Mouse (Mus musculus) heart, postnatal 4 days (tissue): ENCODE data around the gene Adamts18. TPM values are rescaled to one million over a fixed set of nuclear protein-coding genes. Genes with fewer than 3 reads are reported as not detected.
A peak's percentile ranks its signal among the peaks of the same experiment; 100 is the strongest.

Experiments
- DNase-seq: peaks from one replicate; pipeline ENCODE4 v3.0.0; 2021
- total RNA-seq, 2 experiments: library from RNA; stranded (reverse); gene quantifications; 2 replicates each; pipeline ENCODE4 v1.2.3; 2021

Gene Adamts18
- total RNA-seq, result under 1 TPM; 0.12 to 0.20 TPM

DNA sequence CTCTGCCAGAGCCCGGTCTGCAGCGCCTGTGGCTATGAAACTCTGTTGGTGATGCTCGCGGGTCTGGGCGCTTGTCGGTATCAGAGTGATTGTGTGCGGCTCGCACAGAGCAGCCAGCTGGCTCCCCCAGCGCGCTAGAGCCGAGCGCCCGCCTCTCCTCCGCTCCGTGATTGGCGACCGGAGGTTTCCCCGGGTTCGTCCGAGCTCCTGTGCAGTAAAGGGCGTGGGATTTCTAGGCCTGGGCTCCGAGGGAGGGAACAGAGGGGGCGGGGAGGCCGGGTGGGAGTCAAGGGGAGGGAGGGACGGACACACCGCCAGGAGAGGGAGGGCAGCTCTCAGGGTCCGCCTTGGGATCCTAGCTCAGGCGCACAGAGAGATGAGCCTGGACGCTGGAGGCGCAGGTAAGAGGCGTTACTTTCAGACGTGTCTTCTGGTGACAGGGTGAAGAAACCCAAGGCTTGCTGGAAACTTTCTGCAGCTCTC, at the start of gene Adamts18:
TSS of gene Adamts18 (minus strand) at position 86 of the 483 bp plus-strand sequence.
- DNase-seq, result peak; percentile 19

DNA sequence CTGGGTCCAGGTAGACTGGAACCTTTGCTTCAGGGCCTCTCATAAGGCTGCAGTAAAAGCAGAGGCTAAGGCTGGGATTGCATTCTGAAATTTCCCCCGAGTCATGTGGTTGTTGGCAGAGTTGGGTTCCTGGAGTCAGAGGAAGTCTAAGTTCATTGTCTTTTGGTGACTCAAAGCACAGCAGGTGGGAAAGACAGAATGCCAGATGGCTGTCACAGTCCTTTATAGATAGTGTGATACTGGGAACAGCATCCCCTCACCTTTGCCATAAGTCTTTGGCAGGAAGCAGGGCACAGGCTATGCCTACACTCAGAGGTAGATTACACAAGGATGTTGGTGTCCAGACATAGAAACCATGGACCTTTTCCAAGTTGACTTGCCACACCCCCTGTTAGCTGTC, 47.9 kb upstream of the Adamts18 start:
- no peak for DNase-seq

DNA sequence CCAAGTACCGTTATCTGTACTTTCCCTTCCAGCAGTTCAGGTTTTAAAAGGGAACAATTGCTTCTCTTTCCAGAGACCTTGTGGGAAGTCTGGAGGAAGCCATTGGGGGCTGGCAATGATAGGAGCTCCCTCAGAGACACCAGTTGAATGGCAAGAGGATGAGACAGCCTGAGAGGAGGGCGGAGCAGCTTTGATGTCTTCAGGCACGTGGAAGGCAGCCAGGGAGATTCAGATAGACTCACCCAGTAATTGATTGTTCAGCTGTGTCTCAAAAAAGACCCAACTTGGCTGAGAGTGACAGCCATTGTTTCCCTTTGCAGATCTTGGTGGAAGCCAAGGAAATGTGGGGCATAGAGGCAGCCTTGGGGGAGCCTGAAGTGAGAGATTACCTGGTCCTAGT, 42.8 kb upstream of the Adamts18 start:
- DNase-seq, result peak; percentile 9

DNA sequence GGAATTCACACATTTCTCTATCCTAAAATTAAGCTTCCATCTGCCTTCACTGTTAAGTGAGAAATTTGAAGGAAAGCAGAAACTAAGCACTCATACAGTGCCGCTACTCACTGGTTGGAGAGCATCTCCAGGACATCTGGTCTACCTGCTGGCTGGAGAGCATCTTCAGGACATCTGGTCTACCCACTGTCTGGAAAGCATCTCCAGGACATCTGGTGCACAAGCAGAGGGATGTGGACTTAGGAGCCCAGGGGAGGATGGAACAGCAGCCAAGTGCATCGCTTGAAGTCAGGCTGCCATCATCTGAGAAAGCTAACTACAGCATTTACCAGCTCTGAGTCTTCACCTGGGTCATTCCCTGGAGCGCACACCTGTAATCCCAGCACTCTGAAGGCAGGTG, 38.0 kb upstream of the Adamts18 start:
- DNase-seq, result no peak

DNA sequence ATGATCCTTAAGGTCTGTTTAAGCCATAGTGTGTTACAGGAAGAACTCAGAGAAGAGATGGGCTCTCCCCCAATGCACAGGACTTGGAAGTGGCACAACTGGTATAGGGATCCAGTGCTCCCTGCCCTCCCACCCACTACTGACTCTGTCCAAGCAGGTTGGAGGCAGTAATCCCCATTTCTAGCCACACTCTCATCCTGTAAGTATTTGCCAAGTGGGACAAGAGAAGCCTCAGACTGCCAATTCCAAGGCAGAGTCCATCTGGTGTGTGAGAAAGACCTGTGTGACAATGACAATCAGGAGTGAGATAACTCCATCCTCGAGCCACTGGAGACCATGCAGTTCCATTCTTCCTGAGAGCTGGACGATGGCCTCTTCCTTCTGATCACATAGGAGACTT, 36.6 kb upstream of the Adamts18 start:
- DNase-seq, result no peak

DNA sequence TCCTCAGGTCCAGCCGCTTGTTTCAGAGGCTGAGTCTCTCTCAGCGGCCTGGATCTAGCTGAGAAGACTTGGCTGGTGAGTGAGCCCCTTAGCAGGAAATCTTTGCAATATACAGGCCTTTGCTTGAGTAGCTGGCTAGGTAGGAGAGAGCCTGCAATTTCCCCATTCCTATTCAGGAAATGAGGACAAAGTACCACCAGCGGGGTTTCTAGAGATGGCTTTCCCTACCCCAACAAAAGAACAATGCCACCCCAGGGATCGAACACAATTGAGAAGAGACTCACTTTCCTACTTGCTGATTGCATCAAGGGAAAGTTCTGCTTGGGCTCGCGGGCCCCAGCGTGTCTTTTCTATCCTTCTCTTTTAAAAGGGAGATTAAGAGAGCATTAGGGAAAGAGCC, 35.5 kb upstream of the Adamts18 start:
- no peak for DNase-seq

DNA sequence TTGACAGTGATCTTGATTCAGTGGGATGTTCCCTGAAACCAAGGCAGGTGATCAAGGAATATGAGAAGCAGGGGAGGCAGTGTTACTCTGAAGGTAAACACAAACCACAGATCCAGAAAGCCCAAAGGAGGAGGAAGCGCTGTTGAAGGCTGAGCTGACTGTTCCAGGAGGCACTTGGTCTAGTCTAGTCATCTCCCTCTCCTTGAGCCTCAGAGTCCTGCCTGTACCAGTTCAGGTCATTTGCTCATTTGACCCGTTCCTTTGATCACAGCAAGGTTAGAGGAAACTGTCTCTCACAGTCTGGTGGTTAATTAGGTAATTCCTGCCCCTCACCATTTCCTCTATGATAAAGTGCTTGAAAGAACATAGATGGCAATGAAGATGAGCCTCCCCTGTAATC, 34.0 kb upstream of the Adamts18 start:
- DNase-seq, result no peak

DNA sequence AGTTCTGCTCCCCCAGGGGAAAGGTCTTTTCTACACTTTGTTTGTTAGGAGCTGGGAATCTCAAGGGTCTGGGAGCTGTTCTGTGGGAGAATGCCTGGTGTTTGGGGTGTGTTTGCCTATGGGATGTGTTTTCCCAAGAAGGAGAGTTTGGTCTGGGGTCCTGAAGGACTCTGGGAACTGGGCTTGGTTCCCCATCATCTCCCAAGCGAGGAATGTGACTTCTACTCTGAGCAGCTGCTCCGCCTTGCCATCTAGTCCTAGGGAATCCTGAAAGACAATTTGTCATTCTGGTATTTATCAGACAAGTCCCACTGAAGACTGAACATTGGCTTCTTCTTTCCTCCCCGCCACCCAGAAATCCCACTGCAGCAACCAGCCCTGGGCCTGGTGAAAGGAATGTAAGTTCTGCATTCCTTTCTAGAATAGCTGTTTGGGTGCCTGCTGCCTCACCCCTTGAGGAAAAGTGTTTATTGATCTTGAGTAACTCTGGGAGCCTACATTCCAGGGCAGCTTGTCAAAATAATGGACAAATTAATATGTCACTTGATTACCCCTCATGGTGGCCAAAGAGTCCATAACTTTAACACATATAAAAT, 30.0 kb upstream of the Adamts18 start:
- DNase-seq, result no peak

DNA sequence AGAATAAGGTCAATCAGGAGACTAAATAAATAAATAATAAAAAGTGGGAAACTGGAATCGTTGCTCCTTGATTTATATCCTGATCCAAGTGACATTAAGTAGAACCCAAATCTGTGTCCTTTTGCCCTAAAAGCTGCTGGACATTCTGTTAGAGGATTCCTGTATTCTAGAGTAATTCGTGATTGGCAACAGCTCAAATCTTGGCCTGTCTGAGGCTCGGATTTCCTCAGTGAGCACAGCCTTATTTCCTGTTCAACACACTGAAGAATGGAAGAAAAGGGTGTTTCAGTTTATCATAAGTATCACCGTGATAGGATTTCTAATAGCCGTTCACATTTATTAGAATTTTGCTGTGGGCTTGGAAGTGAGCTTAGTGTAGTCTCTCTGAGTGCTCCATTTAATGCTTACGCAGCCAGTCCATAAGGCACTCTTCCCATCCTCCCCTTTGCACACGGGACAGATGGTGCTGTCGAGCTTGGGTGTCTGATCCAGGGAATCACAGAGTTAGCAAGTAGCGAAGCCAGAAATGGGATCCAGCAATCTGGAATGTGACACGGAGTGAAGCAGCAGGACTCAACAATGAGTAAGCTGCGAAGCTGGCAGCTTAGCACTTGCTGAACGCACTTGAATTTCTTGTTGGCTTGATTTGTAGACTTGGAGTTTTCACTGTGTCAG, 25.0 kb upstream of the Adamts18 start:
- peak; percentile 11 for DNase-seq

DNA sequence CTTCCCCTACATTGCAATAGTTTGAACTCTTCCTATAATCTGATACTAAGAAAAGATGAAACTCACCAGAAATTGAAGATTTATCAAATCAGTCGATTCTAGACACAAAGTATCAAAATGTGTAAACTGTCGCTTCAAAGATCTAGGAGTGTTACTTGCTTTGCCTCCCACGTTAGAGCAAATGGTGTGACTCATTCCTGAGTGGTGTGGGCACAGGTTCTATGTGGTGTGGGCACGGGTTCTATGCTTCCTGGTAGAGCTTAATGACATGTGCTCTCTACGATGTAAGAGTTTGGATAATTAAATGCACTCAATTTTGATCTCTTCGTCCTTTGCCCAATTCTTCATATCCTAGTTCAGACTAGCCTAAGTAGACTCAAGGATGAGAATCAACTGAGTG, 23.9 kb upstream of the Adamts18 start:
- DNase-seq, result no peak

DNA sequence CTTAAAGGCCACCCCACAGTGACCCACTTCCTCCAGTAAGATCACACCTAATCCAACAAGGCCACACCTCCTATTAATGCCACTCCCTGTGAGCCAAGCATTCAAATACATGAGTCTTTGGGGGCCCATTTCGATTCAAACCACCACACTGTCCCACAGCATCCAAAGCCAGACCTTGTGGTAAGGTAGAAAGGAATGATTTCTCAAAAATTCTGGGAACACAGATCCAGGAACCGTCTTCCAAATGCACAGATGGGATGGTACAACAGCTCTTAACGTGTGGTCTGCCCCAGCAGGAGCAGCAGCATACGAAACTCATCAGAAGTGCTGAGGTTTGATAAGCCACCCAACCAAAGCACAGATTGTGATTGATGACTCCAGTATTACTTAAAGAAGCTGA, 18.0 kb upstream of the Adamts18 start:
- DNase-seq, result no peak

DNA sequence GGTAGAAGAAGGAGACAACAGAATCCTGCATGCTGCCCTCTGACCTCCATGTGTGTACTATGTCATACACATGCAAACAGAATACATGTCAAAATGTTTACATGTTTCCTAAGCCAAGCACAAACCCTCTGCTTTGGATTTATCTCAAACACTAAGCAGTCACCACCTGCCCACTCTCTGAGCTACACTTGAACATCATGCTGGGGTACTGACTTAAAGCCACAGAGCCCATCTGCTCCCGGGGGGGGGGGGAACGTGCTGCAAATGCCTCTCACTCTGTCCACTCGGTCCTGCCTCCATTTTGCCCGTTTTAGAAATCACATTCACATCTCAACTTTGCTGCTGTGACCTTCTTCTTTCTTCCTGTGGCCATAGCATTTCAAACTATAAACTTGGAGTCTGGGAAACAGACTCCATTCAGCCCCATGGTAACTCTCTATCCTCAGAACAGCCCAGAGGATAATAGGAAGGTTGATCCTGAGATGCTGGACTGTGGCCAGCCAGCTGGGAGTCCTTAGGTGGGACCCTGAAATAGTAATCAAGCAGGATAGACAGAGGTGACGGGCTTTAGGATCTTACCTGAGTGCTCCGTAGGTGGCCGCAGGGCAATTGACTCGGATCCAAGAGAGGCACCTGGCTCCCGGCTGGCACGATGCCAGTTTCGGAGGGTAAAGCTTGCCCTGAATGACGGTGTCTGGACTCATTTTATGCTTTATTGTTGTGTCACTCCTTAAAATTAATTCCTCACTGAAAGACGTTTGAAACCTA, 17.0 kb upstream of the Adamts18 start:
- no peak for DNase-seq

DNA sequence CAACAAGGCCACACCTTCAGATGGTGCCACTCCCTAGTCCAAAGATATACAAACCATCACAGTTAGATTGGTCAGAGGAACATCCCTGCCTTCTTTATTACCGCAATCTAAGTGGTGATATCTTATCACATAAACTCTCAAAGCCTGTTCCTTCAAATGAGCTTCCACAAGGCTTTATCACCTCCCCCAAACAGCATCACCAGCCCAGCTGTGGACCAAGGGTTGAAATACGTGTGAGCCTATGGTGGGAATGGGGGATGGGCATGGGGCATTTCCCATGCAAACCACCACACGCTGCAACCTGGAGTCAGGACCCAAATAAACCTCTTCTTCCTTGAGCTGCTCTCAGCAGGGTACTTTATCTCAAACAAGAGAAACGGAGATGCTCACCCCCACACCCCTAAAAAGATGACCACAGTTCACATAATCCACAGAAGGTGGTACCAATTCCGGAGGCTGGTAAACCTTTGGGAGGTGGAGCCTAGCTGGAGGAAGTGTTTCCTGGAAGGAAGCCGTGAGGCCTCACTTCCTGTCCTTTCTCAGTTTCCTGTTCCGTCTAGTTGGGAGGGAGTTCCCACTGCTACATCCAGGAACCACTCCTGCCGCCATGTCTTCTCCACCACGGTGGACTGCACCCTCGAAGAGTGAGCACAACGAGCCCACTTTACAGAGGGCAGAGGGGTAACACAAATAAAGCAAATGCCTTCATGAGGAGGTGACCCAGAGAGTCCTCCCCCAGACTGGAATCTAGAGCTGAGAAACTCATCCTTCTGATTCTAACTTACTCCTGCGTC, 11.5 kb upstream of the Adamts18 start:
- DNase-seq, result no peak

DNA sequence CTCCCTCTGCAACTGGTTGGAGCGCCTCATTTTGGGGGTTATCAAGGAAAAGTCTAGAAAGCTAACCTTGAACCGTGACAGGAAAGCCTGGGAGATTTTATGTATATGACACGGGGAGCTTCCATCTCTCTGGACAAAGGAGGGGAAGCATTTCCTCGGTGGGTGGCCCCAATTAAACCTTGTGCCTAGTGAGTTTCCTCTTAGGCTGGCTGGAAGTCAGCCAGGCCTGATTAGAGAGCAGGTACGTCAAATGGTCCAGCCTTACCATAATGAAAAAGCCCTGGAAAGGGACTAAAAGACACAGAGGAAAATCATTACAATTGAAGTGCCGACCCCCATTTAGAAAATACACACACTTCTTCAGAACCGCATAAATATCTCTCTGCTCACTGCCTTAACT, 10.3 kb upstream of the Adamts18 start:
- DNase-seq, result no peak

DNA sequence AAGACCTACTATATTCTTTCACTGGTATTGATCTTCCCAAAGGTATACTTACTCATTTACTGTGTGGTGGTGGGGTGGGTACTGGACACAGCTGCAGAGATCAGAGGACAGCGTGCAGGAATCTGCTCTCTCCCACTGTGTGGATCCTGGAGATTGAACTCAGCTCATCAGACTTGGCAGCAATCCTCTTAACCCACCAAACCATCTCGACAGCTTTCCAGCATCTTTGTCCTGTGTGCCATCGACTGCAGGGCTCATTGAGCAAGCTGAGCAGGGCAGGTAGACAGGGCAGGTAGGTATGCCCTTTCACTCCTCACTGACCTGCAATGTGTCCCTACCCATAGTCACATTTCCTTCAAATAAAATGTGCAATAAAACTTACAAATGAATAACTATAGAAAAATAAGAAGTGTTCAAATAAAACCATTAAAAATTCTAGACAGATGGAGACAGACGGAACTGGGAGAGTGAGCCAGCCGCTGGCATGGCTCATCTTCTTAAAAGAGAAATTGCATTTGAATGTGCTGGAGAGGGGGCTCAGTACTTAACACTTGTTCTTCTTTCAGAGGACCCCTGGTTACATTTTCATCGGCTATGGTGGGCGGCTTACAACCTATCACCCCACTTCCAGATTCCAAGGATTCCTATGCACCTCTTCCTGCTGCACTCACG, 6.2 kb upstream of the Adamts18 start:
- no peak for DNase-seq

DNA sequence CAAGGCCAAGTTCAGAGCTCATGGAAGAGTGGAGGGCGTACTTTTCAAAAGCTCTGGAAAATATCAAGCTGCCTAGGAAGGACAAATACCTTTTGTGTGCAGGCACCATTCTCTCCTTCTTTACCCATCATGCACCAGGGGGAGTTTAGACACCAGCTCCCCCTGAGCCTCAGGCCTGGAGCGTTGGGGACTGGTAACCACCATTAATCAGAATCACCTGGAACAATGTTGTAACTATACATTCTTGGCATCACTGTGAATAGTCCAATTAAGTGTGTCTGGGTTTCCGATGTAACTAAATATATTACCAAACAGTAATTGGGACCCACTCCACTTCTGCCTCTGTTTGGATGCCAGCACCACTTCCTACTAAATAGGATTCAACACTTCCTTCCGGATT, 5.2 kb upstream of the Adamts18 start:
- no peak for DNase-seq

DNA sequence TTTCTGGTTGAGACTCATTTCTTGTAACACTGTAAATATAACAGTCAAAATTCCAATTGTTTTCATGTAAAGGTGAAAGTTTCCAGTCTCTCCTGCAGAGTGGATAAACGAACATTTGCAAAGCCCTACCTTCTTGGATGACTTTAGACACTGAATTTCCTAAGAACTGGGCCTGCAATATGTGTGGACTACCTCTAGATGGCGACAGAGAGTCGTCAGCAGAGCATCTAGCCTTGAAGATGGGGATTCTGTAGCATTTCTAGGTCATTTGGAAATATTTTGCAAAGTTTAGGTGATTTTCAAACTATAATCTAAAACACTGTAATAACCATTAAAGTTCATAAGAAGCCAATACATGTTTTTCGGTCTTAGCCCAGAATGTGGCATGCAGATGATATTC, 3.1 kb upstream of the Adamts18 start:
- no peak for DNase-seq

DNA sequence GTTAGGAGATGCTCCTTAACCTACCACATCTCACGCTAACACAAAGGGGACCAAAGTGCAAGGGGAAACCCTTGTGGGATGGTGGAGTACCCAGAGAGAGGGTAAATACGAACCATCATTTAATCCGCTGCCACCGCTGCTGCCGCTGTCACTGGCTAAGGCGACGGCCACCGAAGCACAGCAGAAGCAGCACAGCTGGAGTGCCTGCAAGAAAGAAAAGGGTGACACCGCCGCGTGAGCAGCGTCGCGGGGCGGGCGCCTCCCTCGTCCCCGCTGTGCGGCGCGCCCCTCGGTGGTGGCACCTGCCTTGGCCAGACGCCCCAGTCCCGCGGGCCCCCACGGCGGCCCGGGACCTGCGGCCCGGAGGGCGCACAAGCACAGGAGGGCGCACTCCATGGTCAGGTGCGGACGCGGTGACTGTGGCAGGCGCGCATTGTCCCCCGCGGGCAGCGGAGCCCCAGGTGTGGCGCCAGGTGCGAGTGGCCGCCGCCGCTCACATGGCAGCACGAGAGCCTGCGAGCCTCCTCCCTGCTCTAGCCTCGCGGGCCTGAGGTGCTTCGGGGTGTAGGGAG, 371 bp downstream of the Adamts18 start:
- DNase-seq, result no peak

DNA sequence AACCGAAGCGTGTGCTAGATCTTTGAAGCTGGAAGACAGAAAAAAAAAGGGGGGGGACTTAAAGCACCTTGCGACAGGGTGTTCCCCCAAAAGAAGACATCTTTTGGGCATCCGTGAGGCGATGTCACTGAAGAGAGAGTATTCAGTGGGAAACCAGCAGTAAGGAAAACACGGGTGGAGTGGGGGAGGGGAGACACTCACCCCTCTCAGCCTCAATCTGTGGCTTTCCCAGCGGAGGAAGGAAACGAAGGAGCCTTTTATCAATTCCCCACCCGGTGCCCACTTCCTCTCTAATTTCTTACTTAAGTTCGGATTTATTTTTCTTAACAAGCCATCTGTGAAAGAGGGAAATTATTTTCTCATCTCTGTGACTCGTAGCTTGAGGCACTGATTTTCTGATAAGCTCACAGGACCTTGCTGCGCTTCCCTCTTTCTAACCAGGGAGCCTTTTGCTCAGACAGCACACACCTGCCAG, 895 bp downstream of the Adamts18 start:
- DNase-seq, result no peak

DNA sequence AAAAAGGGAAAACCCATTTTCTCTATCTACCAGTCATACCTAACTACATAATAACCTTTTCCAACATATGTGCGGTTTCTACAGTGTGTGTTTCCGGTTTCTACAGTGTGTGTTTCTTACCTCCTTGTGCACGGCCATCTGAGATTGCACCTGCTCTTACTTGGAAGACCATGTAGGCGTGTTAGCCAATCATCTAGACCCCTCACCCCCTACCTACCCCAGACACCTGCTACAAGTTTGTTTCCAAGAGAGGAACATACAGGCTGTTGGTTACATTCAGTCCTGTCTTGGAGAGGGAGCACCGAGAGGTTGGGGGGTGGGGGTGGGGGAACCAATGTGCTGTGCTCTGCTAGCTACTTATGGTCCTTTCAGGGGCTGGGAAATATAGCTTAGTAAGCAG, 1.9 kb downstream of the Adamts18 start:
- no peak for DNase-seq

DNA sequence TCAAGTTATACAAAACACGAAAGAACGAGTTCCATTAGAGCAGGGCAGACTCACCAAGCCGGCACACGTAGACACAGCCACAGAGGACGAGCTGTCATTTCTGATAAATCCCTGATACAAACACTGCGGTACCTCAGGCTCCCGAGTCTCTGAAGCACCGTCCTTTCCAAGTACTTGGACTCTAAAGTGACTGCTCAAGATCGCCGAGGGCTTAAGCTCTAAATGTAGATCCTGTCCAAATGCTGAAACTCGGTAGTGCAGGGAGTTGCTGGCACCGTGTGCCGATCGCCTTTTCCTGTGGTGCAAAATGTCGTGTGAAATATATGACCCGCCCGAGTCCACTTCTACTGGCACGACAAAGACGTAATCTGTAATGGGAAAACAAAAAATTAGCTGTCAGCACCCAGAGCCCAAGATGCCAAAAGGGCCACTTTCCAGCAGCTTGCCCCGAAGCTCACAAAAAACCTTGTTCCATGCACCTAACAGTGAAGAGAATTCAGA, 3.7 kb downstream of the Adamts18 start:
- DNase-seq, result no peak

DNA sequence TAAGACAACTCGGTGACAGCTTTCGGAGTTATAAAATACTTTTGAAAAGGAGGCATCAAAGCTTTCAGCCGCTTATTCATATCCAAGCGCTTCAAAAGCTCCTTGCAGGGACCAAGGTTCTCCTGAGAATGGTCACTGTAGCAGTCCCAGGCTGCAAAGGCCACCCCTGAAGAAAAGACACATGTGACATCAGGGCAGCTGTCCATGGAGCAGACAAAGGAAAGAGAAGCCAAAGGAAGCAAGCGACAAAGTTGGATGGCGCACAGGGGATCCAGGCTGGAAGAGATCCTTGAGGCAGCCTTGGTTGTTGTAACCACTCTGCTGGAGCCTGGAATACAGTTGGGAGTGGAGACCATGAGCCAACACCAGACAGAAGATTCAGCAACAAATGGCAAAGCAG, 10.3 kb downstream of the Adamts18 start:
- DNase-seq, result peak; percentile 37
